Comparison of ENCODE assay signal across 14 mouse cellular contexts in genomic region chr15:27137580-27137979, GRCm38 (mm10).
"Had no signal": no experiment of that assay in that cellular context is flagged by ENCODE, and none has a peak within 500 bp of the region (broad histone marks: within the 10 kb centered on the region; RNA-seq: fewer than 3 reads in every experiment).

No protein-coding gene starts in this region.

- H3K9me3 ChIP-seq: limb, embryonic 15.5 days; liver, embryonic 12.5 days; midbrain, embryonic 10.5 days; neural tube, embryonic 15.5 days had no signal

- H3K4me1 ChIP-seq: limb, embryonic 15.5 days; liver, embryonic 12.5 days; midbrain, embryonic 10.5 days; neural tube, embryonic 15.5 days had no signal

- H3K27me3 ChIP-seq: limb, embryonic 15.5 days; liver, embryonic 12.5 days; neural tube, embryonic 15.5 days had no signal

- ATAC-seq: hindbrain, postnatal 0 days; liver, embryonic 12.5 days had no signal

- H3K4me2 ChIP-seq: limb, embryonic 15.5 days; liver, embryonic 12.5 days; neural tube, embryonic 15.5 days had no signal

- DNase-seq: kidney, adult 11 months; kidney, adult 9 months; kidney, postnatal 36 days; layer of hippocampus, postnatal 36 days; lung, postnatal 10 days; midbrain, embryonic 14.5 days; thymus, postnatal 4 days had no signal

- H3K36me3 ChIP-seq: limb, embryonic 15.5 days; liver, embryonic 12.5 days; midbrain, embryonic 10.5 days; neural tube, embryonic 15.5 days had no signal

- H3K27ac ChIP-seq: hindbrain, postnatal 0 days; kidney, postnatal 0 days; limb, embryonic 15.5 days; liver, embryonic 12.5 days; midbrain, embryonic 10.5 days; neural tube, embryonic 15.5 days had no signal

- H3K4me3 ChIP-seq: limb, embryonic 15.5 days; liver, embryonic 12.5 days; midbrain, embryonic 10.5 days; myocyte; neural tube, embryonic 15.5 days had no signal

- H3K9ac ChIP-seq: limb, embryonic 15.5 days; liver, embryonic 12.5 days; neural tube, embryonic 15.5 days had no signal
